Mouse (Mus musculus) heart, adult 2 months (tissue): ENCODE measurements at regions not wholly inside any gene's neighbourhood (a gene's known extent, or its start where the extent isn't known, plus 50 kb on each side); places are given as distances from the start of the nearest gene placed in this dataset.

Experiments used
- CTCF ChIP-seq: fragments of 200-600 bp; IDR thresholded peaks from 2 replicates; pipeline ENCODE4 v1.8.1; 2022; ENCODE audit warnings: antibody characterized with exemption, mild to moderate bottlenecking, moderate library complexity
- EP300 ChIP-seq: fragments of 200-500 bp; IDR thresholded peaks from 2 replicates; pipeline ENCODE4 v1.6.1; 2011; ENCODE audit warnings: low read depth, low read length, control low read depth; ENCODE audit not compliant: insufficient read depth
- POLR2A ChIP-seq: fragments of 200-500 bp; IDR thresholded peaks from 2 replicates; pipeline ENCODE4 v1.6.1; 2011; ENCODE audit warnings: mild to moderate bottlenecking, low read depth, low read length, control low read depth; ENCODE audit not compliant: insufficient read depth

- no peak for TF ChIP-seq CTCF
- no peak for TF ChIP-seq EP300
- no peak for TF ChIP-seq POLR2A
Measured at GRCm38 (mm10) chr8:10910244-10910872, 97.9 kb downstream of the Irs2 start.
